Mouse (Mus musculus): ENCODE results near the gene 1700092M07Rik.

1700092M07Rik gene

DNA sequence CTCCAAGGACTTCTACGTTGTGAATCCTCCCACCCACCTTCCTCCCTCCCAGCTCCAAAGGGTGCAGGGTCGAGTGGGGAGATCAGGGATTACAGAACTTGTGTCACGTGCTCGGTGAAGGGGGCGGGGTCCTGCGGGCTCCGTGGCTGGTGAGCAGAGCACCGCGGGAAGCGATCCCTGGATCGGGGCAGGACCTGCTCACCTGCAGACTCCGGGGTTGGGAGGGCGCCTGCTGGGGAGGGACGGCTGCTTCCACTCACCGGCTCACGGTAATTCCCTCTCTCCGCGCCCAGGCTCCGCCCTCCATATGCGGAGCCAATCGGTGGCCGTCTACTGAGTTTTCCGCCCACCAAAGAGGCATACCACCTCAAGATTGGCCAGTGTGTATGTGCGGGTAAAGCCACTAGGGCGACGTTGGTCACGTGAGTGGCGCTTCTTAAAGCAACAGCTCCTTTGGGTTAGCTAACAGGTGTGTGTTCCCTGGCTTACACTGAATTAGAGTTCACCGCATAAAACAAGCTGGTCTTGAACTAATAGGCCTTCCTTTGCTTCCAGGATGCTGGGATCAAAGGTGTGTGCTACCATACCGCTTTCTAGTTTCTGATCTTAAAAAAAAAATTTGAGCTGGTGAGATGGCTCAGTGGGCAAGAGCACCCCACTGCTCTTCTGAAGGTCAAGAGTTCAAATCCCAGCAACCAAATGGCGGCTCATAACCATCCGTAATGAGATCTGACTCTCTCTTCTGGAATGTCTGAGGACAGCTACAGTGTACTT is 45.7 kb downstream of the 1700092M07Rik start, which contains the start of gene Taf6l:
Gene Taf6l (minus strand): TSS at position 410 of the 774 bp plus-strand sequence.
- in situ Hi-C loops (cut with MboI, MseI) = no loop called here

DNA sequence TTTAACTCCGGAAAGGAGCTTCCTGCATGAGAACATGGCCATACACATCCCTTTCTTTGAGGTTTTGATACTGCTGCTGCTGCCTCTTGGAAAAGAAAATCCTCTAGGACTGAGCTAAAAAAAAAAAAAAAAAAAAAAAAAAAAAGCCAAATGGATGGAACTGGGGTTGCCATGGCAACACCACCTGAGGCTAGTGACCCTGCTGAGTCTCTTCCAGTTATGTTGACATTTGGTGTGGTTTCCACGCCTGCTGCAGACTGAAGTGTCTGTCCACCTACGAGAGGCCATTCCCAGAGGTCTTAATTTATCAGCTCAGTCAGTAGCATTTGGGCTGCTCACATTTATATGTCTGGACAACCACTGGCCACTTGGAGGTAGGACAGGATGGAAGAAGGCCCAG is 48.0 kb downstream of the 1700092M07Rik start:
- in situ Hi-C loops (cut with MboI, MseI) = no loop called here

- in situ Hi-C loops (cut with MboI, MseI) = no loop called here
These were observed 48.7 kb downstream of the 1700092M07Rik start for GRCm38 (mm10) chr19:8789171-8789570.

DNA sequence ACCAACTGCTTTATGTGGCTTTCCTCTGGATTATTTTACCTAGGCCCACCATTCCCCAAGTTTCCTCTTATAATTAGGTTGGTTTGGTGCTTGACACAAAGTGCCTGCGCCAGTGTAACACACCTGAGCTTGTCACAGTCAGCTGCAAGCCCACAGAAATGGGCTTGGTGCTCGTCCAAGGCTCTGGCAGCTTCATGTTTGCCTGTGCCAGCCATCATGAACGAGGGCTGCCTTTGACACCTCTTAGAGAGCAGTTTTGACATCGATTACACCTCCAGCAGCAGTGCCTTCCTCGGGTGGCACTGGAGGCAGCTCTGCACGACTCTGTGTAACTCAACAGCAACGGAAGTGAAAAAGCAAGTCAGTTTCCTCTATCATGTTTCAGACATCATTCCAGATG is 49.7 kb downstream of the 1700092M07Rik start:
- in situ Hi-C loops (cut with MboI, MseI) = no loop called here

Measured in T-helper 1 cell (primary cell).